Mouse (Mus musculus): ENCODE measurements around the gene Cntnap5b.
"Not testable (repeated sequence)": the region's sequence is repeated elsewhere in the genome, so short reads cannot be mapped to it uniquely, and the experiment has no call there.

Gene Cntnap5b

GRCm38 (mm10) chr1:99772614-99773013 lies at the start of gene Cntnap5b:
Gene Cntnap5b, plus strand, starts transcription at chr1:99772765.
- no peak for DNase-seq (ENCODE audit: low read depth)

- DNase-seq (ENCODE audit: low read depth) = no peak
These were observed 12.6 kb upstream of the Cntnap5b start for GRCm38 (mm10) chr1:99759996-99760395.

DNA sequence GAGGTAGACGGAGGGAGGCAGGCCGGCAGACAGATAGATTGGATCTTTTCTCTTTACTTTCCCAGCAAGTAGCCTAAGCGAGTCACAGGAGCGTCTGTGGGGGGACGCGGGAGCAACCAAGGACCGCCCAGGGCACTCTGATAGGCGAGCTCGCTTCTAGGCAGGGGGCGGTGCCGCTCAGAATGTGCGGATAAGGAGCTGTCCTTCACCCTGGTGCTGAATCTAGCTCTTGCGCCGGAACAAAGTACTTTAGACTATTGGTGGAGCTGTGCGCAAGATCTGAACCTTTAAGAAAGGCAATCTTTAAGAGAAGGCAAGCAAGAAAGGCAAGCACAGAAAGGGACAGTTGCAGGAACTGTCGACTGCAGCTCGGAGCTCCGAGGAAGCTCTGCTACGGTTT lies 382 bp upstream of the Cntnap5b start:
- DNase-seq (ENCODE audit: low read depth) = no peak

DNA sequence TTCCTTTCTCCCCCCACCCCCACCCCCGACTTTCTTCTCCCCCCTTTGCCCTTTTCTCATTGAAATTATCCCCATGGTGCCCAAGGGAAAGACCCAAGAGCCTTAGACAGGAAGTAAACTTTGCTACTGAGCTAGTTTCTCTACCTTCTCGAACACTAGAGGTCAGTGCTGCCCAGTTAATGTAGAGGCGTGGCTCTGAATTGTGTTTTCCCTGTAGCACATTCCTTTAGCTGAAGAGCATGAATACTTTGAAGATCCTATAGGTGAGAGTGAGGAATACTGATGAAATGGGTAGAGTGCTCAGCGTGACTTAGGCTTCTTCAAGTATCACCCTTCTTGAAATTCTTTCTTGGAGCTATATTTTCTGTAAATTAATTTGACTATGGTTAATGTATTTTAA lies 1.6 kb downstream of the Cntnap5b start:
- no peak for DNase-seq (ENCODE audit: low read depth)

DNA sequence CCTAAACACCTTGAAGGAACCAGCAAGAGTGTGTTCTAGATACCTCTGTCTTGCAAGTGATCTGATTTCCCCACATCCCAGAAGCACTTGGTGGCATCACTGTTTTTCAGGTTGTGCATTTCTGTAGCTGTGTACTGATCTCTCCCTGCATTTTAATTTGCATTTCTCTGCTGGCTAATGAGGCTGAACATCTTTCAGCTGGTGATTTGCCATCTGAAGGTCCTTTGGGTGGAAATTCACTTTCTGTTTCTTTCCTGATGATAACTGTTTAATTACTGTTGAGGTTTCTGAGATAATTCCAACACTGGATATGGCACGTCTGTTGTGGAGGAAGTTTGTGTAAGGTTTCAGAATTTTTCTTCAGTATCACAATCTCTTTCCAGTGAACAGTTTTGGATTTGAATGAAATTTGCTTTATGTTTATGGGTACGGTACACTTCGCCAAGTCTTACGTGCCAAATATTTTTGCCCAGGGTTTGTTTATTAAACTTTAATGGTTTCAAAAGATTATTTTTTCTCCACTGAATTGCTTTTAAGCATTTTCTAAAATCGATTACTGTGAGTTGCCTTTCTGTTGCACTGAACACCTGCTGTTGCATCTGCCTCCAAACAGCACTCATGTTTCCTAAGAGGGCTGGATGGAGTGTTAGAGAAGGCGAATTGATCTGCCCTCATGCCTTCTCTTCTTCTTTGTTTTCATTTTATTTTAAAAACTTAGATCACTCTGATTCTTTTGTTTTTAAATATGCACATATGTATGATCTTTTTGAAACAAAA lies 41.0 kb downstream of the Cntnap5b start:
- DNase-seq (ENCODE audit: low read depth) = no peak

DNA sequence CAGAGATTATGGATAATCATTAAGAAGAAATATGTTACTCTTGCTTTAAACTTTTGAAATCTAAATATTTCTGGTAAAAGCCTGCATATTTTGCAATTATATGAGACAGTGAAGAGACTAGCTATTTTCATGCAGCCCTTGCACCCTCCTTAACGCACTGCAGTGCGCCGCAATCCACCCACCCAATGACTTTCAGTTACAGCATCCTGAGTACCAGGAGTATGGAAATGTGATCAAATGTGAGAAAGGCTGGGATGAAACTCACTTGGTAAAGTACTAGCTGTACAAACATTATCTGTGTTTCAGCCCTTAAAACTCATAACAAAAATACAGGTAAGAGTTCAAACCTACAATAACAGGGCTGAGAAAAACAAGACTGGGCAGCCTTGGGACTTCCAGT lies 99.8 kb downstream of the Cntnap5b start:
- no peak for DNase-seq (ENCODE audit: low read depth)

DNA sequence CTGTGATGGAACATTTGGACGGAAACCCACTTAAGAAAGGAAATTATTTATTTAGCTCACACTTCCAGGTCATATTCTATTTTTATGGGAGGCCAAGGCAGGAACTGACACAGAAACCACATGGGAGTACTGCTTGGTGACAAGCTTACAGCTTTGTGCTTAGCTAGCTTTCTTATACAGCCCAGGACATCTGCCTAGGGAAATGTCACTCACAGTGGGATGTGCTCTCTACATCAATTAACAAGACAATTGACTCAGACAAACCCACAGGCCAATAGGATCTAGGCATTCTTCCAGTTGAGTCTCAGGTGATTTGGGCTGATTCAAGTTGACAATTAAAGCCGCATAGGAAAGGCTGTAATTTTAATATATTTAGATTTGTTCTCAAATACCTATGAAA lies 135.2 kb downstream of the Cntnap5b start:
- DNase-seq (ENCODE audit: low read depth) = no peak

DNA sequence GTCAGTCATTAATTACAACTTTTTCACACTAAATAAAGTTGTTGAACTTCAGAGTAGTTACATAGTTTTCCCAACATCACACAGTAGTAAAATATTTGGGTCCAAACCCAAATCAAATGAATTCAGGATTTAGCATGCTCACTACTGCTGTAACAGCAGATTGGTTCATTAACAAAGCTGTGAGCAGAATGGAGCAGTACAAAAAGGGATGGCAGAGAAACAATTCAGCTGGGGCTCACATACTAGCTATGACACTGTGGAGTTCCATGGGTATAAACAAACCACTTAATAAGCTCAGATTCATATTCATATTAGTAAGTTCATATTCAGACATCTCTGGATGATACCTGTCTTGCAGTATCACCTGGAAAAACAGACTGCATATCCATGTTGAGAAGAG lies 170.9 kb downstream of the Cntnap5b start:
- no peak for DNase-seq (ENCODE audit: low read depth)

DNA sequence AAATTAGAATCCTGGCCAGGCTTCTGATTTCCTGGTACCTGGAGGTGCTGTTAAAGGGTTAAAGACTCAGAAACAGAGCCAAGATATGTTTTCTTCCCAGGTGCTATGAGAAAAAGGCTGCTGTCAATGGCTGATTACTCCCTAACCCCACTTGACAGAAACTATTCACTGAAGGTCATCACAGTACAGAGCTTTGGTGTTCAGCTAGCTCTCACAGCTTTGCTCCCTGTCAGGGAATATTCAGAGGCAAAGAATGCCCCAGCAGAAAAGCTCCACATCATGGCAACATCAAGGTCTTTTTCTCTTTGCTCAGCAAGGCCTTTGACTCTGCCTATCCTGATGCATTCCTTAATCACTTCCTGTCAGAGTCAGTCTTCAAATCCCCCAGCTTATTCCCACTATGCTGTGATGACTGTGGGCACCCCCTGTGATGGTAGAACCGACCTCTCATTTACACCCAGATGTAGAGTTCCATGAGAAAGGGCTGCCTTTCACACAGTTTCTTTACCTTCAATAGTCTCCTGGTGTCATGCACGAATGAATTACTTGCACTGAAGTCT lies 186.9 kb downstream of the Cntnap5b start:
- no peak for DNase-seq (ENCODE audit: low read depth)

DNA sequence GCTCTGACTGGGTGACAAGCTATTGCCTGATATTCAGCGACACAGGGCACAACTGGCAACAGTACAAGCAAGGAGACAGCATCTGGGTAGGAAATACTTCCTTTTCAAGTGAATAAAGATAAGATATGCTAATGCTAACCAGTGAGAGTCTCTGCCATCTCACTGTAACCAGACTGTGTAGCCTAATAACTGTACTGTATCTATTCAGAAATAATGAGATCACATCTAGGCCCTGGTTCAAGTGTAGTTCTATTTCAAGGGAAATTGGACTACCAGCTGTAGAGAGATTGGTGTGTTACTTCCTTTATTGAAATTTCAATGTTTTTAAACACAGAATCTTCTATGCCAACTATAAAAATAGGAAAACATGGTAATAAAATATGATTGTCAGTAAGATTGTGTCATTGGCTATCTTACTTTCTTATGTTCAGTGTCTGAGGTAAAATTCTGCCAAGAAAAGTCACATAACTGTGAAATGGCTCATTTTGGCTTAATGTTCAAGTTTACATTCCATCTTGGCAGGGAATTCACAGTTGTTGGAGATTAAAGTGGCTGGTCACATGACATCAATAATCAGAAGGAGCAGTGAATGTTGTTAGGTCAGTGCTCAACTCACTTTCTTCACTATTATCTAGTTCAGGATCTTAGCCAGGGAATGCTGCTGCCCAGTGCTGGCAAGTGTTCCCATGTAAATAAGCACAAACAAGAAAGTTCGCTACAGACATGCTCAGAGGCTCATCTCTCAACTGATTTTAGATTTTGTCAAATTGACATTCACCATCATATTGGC lies 194.9 kb downstream of the Cntnap5b start:
- no peak for DNase-seq (ENCODE audit: low read depth)

DNA sequence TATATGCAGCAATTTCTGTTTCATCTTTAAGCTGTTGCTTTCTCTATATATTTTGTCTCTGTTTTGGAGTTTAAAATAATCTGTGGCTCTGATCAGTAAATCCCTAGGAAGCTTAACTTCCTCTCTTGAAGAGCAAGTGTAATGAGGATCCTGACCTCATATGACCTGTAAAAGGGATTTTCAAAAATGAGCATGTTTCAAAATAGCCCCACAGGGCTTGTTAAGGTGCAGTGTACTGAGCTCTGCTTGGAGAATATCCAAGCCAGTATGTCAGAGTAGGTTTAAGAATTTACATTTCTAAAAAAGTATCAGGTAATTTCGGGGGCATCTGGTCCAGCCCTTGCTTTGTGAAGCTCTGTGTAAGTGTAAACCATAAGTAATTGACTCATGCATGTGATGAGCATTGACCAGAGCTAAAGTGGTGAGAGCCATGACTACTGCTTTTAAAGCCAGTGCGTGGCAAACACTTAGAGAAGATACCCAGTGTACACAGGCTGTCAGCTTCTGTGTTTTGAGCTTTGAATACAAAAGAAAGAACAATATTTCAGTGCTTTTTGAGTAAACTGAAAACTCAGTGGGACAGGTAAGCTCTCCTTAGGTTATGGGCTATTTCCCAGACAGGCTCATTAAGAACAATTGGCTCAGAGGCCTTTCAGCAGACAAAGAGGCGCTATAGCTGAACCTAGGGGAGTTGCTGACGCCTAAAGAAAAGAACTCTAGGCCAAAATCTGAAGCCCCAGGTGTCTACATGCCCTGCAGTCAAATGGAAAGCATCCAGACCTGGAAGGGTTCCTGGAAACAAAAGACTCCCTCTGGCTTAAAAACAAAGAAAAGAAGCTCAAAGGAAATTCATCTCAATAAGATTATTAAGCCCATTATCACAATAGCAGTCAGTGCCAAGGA lies 197.9 kb downstream of the Cntnap5b start:
- no peak for DNase-seq (ENCODE audit: low read depth)

DNA sequence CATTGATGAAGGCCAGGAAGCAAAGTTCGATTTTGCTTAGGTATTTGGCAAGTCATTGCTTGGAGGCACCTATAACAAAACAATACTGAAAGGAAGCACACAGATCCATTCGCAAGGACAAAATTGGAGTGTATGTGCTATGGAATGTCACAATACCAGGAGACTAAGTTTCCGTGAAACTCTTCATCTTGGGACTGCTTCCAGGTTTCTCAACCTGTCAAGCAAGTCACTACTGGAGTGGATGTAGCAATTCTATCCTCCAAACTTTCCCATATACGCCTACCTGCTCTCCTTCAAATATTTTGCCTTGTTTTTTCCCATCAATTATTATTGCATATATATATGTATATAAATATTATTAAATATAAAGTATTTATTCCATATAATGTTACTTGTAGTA lies 228.7 kb downstream of the Cntnap5b start:
- not testable (repeated sequence) for DNase-seq (ENCODE audit: low read depth)

DNA sequence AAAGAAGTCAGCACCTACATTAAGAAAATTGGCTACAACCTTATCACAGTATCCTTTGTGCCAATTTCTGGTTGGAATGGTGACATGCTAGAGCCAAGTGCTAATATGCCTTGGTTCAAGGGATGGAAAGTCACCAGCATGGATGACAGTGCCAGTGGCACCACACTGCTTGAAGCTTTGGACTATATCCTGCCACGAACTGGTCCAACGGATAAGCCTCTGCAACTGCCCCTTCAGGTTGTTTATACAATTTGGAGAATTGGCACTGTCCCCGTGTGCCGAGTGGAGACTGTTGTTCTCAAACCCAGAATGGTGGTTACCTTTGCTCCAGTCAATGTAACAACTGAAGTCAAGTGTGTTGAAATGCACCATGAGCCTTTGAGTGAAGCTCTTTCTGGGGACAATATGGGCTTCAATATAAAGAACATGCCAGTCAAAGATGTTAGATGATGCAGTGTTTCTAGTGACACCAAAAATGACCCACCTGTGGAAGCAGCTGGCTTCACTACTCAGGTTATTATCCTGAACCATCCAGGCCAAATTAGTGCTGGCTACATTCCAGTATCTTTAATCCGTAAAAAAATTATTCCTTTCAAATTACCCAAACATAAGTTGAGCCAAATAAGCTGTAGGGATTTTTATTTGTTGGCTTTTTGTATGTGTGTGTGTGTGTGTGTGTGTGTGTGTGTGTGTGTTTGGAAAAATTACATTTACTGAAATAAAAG lies 233.6 kb downstream of the Cntnap5b start:
- DNase-seq (ENCODE audit: low read depth) = no peak

DNA sequence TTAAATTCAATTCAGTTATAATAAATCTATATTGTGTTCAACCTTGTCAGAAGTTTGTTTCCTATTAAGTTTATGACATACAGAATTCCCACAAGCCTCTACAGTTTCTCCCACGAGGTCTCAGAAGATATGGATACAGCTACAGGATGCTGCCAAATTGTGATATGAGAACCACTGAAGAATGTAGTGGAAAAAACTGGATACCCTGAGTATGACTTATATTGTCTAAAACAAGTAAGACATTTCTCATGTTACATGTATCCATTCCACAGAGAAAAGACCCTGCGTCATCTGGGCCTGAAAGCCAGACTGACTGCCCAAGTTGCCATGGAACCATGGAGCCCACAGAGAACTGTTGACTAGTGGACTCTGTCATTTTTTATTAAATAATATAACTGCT lies 269.2 kb downstream of the Cntnap5b start:
- DNase-seq (ENCODE audit: low read depth) = no peak

DNA sequence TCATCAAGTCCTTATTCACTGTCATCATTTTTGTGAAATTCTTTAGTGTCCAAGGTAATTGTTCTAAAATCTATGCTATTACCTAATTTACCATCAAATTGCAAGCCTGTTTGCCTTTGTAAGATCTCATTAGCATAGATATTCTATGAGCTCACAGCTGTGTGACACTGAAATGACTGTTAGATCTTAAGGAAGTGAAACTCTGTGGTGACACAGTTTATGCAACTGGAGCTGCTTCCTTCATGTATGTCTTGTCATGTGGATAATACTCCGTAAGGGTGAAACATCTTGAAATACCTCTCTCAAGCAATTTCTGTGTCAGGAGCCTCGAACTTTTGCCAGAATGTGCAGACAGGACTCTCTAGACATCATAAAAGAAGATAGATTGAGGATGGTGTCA lies 307.2 kb downstream of the Cntnap5b start:
- DNase-seq (ENCODE audit: low read depth) = no peak

DNA sequence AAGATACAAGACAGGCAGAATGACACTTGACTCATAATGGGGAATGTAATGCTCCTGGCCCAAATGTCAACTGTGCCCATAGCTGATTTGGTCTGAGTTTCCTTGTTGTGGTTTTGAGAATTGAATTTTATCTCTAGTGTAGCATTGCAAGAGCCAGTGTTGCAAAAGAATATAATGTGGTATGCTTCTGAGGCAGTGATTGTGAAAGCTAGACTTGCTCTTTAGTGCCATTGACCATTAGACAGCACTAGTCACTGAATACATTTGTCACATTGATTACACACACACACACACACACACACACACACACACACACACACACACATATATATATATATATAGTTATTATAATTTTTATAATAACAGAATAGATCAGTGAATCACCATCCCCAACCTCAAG lies 328.0 kb downstream of the Cntnap5b start:
- DNase-seq (ENCODE audit: low read depth) = no peak

DNA sequence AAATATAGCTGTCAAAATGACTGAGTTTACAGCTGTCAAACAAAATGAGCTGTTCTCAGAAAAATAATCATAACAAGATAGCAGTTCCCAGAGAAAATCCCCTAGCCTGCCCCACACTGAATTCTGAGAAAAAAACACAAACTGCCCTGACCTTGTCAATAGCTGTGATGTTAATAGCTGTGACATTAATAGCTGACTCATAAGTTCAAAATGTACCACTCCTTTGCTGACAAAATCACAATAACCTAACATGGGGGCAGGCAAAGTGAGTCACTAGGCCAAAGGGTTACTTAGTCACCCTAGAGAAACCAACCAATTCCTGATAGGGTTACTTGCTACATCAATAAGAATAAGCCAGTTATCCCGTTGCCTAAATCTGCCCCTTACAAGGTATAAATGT lies 328.5 kb downstream of the Cntnap5b start:
- no peak for DNase-seq (ENCODE audit: low read depth)

GRCm38 (mm10) chr1:100104343-100104742 lies 331.8 kb downstream of the Cntnap5b start:
- DNase-seq (ENCODE audit: low read depth) = no peak

DNA sequence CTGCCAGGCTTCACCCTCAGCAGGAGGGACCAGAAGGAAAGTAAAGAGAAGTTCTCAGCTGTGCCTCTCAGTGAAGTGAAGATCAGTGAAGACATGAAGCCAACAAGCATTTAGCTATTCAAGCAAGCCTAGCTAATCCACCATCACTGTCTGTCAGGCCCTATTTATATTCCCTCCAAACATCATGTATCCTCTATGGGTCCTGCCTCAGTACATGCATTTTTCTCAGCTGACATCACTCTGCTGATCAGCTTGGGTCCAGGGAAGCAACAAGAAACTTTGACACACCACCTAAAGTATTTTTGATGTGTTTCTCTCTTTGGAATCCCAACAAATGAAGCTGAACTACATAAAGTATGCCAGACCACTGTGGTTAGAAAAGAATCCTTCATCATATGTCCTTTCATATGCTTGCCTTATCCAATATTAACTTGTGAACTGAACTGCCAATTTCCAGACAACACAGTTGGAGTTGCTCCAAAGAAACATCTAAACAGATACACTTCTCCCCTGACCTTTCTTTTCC lies 349.9 kb downstream of the Cntnap5b start:
- no peak for DNase-seq (ENCODE audit: low read depth)

- no peak for DNase-seq (ENCODE audit: low read depth)
These were observed 391.2 kb downstream of the Cntnap5b start for GRCm38 (mm10) chr1:100163588-100164357.

Data from naive thymus-derived CD4-positive, alpha-beta T cell, adult 2 months (primary cell).